Mouse (Mus musculus) hematopoietic multipotent progenitor cell, adult 10-12 weeks (in vitro differentiated cells): ENCODE data around the gene Ndufv3. TPM values are rescaled to one million over a fixed set of nuclear protein-coding genes. Genes with fewer than 3 reads are reported as not detected.

Experiments
- polyA plus RNA-seq: library from polyadenylated mRNA; stranded (reverse); fragments of >175 nt; gene quantifications from 2 replicates; pipeline ENCODE4 v1.2.3, GENCODE M21; 2012; ENCODE audit warnings: low replicate concordance

The Ndufv3 gene
- 71.5 and 113 TPM in 2 replicates for polyA plus RNA-seq

GRCm38 (mm10) chr17:31519946-31520838 lies at the start of gene Ndufv3, which contains the start of gene Wdr4:
Gene Ndufv3 (plus strand): TSS chr17:31520115.
Gene Wdr4 (minus strand): TSS chr17:31519980.

GRCm38 (mm10) chr17:31564015-31564857 lies 44.3 kb downstream of the Ndufv3 start, which contains the start of gene Pknox1:
Gene Pknox1 (plus strand): TSS chr17:31564734.

Other genes starting within 250 kb of the Ndufv3 start
- 1.0 and 2.1 TPM in 2 replicates for gene Rsph1, start 242.7 kb upstream of the Ndufv3 start, polyA plus RNA-seq
- gene Slc37a1, start 233.3 kb upstream of the Ndufv3 start, polyA plus RNA-seq, result 13.0 TPM in 2 replicates
- 0.33 TPM in 1 of 2 replicates, not detected in the other for gene Pde9a, start 133.9 kb upstream of the Ndufv3 start, polyA plus RNA-seq
- 16.9 and 18.2 TPM in 2 replicates for gene Wdr4, start 135 bp upstream of the Ndufv3 start, polyA plus RNA-seq
- 8.9 and 10.5 TPM in 2 replicates for gene Pknox1, start 44.6 kb downstream of the Ndufv3 start, polyA plus RNA-seq
- gene Cbs, start 117.1 kb downstream of the Ndufv3 start, polyA plus RNA-seq, result 0.02 TPM in 1 of 2 replicates, not detected in the other
- gene U2af1, start 138.8 kb downstream of the Ndufv3 start, polyA plus RNA-seq, result 40.4 and 44.9 TPM in 2 replicates
- gene Cryaa, start 157.7 kb downstream of the Ndufv3 start, polyA plus RNA-seq, result not detected in 2 replicates